Mouse (Mus musculus): ENCODE data around the gene Thegl. TPM values are rescaled to one million over a fixed set of nuclear protein-coding genes. Genes with fewer than 3 reads are reported as not detected.
A peak's percentile ranks its signal among the peaks of the same experiment; 100 is the strongest.
"Not testable (repeated sequence)": the region's sequence is repeated elsewhere in the genome, so short reads cannot be mapped to it uniquely, and the experiment has no call there.

The Thegl gene
- polyA plus RNA-seq, 1 experiment from 2014 or later = not detected

GRCm38 (mm10) chr5:77085753-77086450 lies 70.1 kb downstream of the Thegl start:
- H3K27me3 ChIP-seq = peaks cover 33% of the 10 kb centered on the region
- ATAC-seq (ENCODE audit: low FRiP score, low read depth) = no peak
- no peaks in the 10 kb centered on the region for H3K9me3 ChIP-seq
- H3K4me3 ChIP-seq = no peak overlapping the region
- no peak overlapping the region for H3K27ac ChIP-seq (replicated peaks)
- H3K36me3 ChIP-seq = no peaks in the 10 kb centered on the region
- H3K4me1 ChIP-seq = no peaks in the 10 kb centered on the region; the same call in 1 of the 2 replicates
- 93% methylated on average over 10 of the region's 10 CpGs for WGBS
- H3K4me2 ChIP-seq (replicated peaks) = no peak overlapping the region
- no peak overlapping the region for H3K9ac ChIP-seq (replicated peaks)

GRCm38 (mm10) chr5:77086541-77086940 lies 70.7 kb downstream of the Thegl start:
- peaks cover 37% of the 10 kb centered on the region for H3K27me3 ChIP-seq
- no peak overlapping the region for H3K9ac ChIP-seq (replicated peaks)
- no peak overlapping the region for H3K4me2 ChIP-seq (replicated peaks)
- H3K36me3 ChIP-seq = no peaks in the 10 kb centered on the region
- no peaks in the 10 kb centered on the region; the same call in 1 of the 2 replicates for H3K4me1 ChIP-seq
- no peaks in the 10 kb centered on the region for H3K9me3 ChIP-seq
- H3K4me3 ChIP-seq = no peak overlapping the region
- 89% methylated on average over 7 of the region's 7 CpGs for WGBS
- no peak for ATAC-seq (ENCODE audit: low FRiP score, low read depth)
- no peak overlapping the region for H3K27ac ChIP-seq (replicated peaks)

- H3K4me2 ChIP-seq (replicated peaks) = no peak overlapping the region
- H3K4me1 ChIP-seq = no peaks in the 10 kb centered on the region; the same call in 1 of the 2 replicates
- 81% methylated on average over 3 of the region's 3 CpGs for WGBS
- no peak overlapping the region for H3K9ac ChIP-seq (replicated peaks)
- no peaks in the 10 kb centered on the region for H3K9me3 ChIP-seq
- H3K27ac ChIP-seq (replicated peaks) = no peak overlapping the region
- H3K27me3 ChIP-seq = peaks cover 43% of the 10 kb centered on the region
- H3K36me3 ChIP-seq = no peaks in the 10 kb centered on the region
- no peak overlapping the region for H3K4me3 ChIP-seq
- no peak for ATAC-seq (ENCODE audit: low FRiP score, low read depth)
These were observed 71.3 kb downstream of the Thegl start for GRCm38 (mm10) chr5:77087122-77087521.

- H3K4me1 ChIP-seq = peaks cover 6% of the 10 kb centered on the region
- whole genome bisulfite sequencing = 44% methylated on average over 1 of the region's 1 CpGs
- no peaks in the 10 kb centered on the region for H3K36me3 ChIP-seq
- H3K4me3 ChIP-seq = no peak overlapping the region
- H3K27me3 ChIP-seq = peaks cover 63% of the 10 kb centered on the region
- no peak overlapping the region for H3K27ac ChIP-seq (replicated peaks)
- H3K9me3 ChIP-seq = no peaks in the 10 kb centered on the region
- H3K4me2 ChIP-seq (replicated peaks) = no peak overlapping the region
- 0 out of 2 replicates have a peak, but pooled peaks have one; percentile 28 for ATAC-seq (ENCODE audit: low FRiP score, low read depth)
- H3K9ac ChIP-seq (replicated peaks) = no peak overlapping the region
These were observed 73.5 kb downstream of the Thegl start for GRCm38 (mm10) chr5:77089294-77089693.

- Histone ChIP-seq H3K4me2 (replicated peaks) (no peak overlapping the region), H3K36me3 (no peaks in the 10 kb centered on the region), H3K27me3 (peaks cover 69% of the 10 kb centered on the region), H3K4me1 (peaks cover 12% of the 10 kb centered on the region), H3K9ac (replicated peaks) (no peak overlapping the region), H3K9me3 (no peaks in the 10 kb centered on the region), H3K27ac (replicated peaks) (no peak overlapping the region), H3K4me3 (no peak overlapping the region)
- WGBS = 34% methylated on average over 8 of the region's 8 CpGs
- 0 out of 2 replicates have a peak, but pooled peaks have one; percentile 17 for ATAC-seq (ENCODE audit: low FRiP score, low read depth)
These were observed 74.1 kb downstream of the Thegl start for GRCm38 (mm10) chr5:77089901-77090300.

- no peak overlapping the region for H3K9ac ChIP-seq (replicated peaks)
- peaks cover 76% of the 10 kb centered on the region for H3K27me3 ChIP-seq
- peaks cover 17% of the 10 kb centered on the region for H3K4me1 ChIP-seq
- 54% methylated on average over 5 of the region's 5 CpGs for WGBS
- no peak overlapping the region for H3K4me3 ChIP-seq
- ATAC-seq (ENCODE audit: low FRiP score, low read depth) = 0 out of 2 replicates have a peak, but pooled peaks have one; percentile 32
- no peak overlapping the region for H3K4me2 ChIP-seq (replicated peaks)
- H3K27ac ChIP-seq (replicated peaks) = no peak overlapping the region
- no peaks in the 10 kb centered on the region for H3K9me3 ChIP-seq
- no peaks in the 10 kb centered on the region for H3K36me3 ChIP-seq
These were observed 74.8 kb downstream of the Thegl start for GRCm38 (mm10) chr5:77090521-77091096.

- WGBS = 83% methylated on average over 3 of the region's 3 CpGs
- Histone ChIP-seq H3K4me2 (replicated peaks) (no peak overlapping the region), H3K9ac (replicated peaks) (no peak overlapping the region), H3K9me3 (no peaks in the 10 kb centered on the region), H3K27me3 (peaks cover 89% of the 10 kb centered on the region), H3K36me3 (no peaks in the 10 kb centered on the region), H3K4me3 (no peak overlapping the region), H3K4me1 (peaks cover 17% of the 10 kb centered on the region), H3K27ac (replicated peaks) (no peak overlapping the region)
- ATAC-seq (ENCODE audit: low FRiP score, low read depth) = no peak
These were observed 76.1 kb downstream of the Thegl start for GRCm38 (mm10) chr5:77091923-77092322.

- Histone ChIP-seq H3K9me3 (no peaks in the 10 kb centered on the region), H3K4me1 (peaks cover 17% of the 10 kb centered on the region), H3K27me3 (peaks cover 94% of the 10 kb centered on the region), H3K9ac (replicated peaks) (no peak overlapping the region), H3K27ac (replicated peaks) (no peak overlapping the region), H3K4me3 (no peak overlapping the region), H3K4me2 (replicated peaks) (no peak overlapping the region), H3K36me3 (no peaks in the 10 kb centered on the region)
- 71% methylated on average over 5 of the region's 5 CpGs for WGBS
- no peak for ATAC-seq (ENCODE audit: low FRiP score, low read depth)
These were observed 76.7 kb downstream of the Thegl start for GRCm38 (mm10) chr5:77092531-77092930.

GRCm38 (mm10) chr5:77093961-77094360 lies 78.1 kb downstream of the Thegl start:
- WGBS = 22% methylated on average over 8 of the region's 8 CpGs

GRCm38 (mm10) chr5:77094510-77095491 lies 79.0 kb downstream of the Thegl start:
- under 1% methylated on average over 63 of the region's 69 CpGs for WGBS
- H3K4me1 ChIP-seq = peaks cover 17% of the 10 kb centered on the region
- H3K9ac ChIP-seq (replicated peaks) = peak overlapping the region; percentile 52
- H3K27ac ChIP-seq (replicated peaks) = no peak overlapping the region
- H3K27me3 ChIP-seq = peaks cover 95% of the 10 kb centered on the region
- no peaks in the 10 kb centered on the region for H3K36me3 ChIP-seq
- no peaks in the 10 kb centered on the region for H3K9me3 ChIP-seq
- peak overlapping the region; percentile 97 for H3K4me2 ChIP-seq (replicated peaks)
- H3K4me3 ChIP-seq = peak overlapping the region; percentile 56
- peak; percentile 59 for ATAC-seq (ENCODE audit: low FRiP score, low read depth)

More at GRCm38 (mm10) chr5:77093961-77094360, 78.1 kb downstream of the Thegl start:
- H3K27me3 ChIP-seq = peaks cover 94% of the 10 kb centered on the region
- peak overlapping the region; percentile 56 for H3K4me3 ChIP-seq
- H3K4me1 ChIP-seq = peaks cover 17% of the 10 kb centered on the region
- no peak for ATAC-seq (ENCODE audit: low FRiP score, low read depth)
- no peaks in the 10 kb centered on the region for H3K9me3 ChIP-seq
- no peaks in the 10 kb centered on the region for H3K36me3 ChIP-seq
- H3K4me2 ChIP-seq (replicated peaks) = peak overlapping the region; percentile 97
- no peak overlapping the region for H3K27ac ChIP-seq (replicated peaks)
- H3K9ac ChIP-seq (replicated peaks) = no peak overlapping the region

GRCm38 (mm10) chr5:77096194-77096593 lies 80.4 kb downstream of the Thegl start:
- not testable (repeated sequence) for H3K9me3 ChIP-seq; H3K4me3 ChIP-seq; H3K27ac ChIP-seq (replicated peaks); H3K4me2 ChIP-seq (replicated peaks); H3K9ac ChIP-seq (replicated peaks); H3K36me3 ChIP-seq; ATAC-seq (ENCODE audit: low FRiP score, low read depth)
- Histone ChIP-seq H3K4me1 (peaks cover 17% of the 10 kb centered on the region), H3K27me3 (peaks cover 93% of the 10 kb centered on the region)
- 90% methylated on average over 3 of the region's 3 CpGs for WGBS
